Mouse (Mus musculus): Measurements from ENCODE around the gene Mt3. TPM values are rescaled to one million over a fixed set of nuclear protein-coding genes. Genes with fewer than 3 reads are reported as not detected.
A peak's percentile ranks its signal among the peaks of the same experiment; 100 is the strongest.

Gene Mt3
- polyA plus RNA-seq, 1 experiment from 2014 or later = 0.42 TPM

DNA sequence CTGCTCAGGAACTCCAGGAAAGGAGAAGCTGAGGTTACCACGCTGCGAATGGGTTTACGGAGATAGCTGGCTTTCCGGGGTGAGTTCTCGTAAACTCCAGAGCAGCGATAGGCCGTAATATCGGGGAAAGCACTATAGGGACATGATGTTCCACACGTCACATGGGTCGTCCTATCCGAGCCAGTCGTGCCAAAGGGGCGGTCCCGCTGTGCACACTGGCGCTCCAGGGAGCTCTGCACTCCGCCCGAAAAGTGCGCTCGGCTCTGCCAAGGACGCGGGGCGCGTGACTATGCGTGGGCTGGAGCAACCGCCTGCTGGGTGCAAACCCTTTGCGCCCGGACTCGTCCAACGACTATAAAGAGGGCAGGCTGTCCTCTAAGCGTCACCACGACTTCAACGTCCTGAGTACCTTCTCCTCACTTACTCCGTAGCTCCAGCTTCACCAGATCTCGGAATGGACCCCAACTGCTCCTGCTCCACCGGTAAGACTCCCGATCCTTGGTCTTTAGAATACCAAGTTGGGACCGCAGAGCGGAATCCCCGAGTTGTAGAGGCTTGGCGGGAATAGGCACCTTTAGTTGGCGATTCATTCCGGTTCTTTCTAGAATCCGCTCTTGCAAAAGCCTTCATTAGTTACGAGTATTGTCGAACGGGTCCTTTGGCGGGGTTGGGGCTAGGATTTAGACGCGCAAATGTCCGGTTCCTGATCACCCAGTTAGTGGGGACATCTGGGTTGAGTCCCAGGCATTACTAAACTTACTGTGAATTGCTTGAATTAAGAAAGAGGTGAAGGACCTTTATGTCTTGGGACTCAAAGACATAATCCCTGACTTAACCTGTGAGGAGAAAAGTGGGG is 26.7 kb downstream of the Mt3 start, which contains the start of gene Mt1:
Gene Mt1, plus strand, starts transcription at position 226 of the 856 bp plus-strand sequence.
- Histone ChIP-seq H3K36me3 (peaks cover 15% of the 10 kb centered on the region), H3K27me3 (replicated peaks) (peaks cover 26% of the 10 kb centered on the region), H3K4me2 (peak within 1 kb of the TSS; percentile 90), H3K9me3 (replicated peaks) (no peaks in the 10 kb centered on the region), H3K9ac (peak within 1 kb of the TSS; percentile 92), H3K4me1 (peaks cover 73% of the 10 kb centered on the region), H3K27ac (peak within 1 kb of the TSS; percentile 96), H3K4me3 (peak within 1 kb of the TSS; percentile 75)
- peak; percentile 90 for ATAC-seq
- under 1% methylated on average over 50 of the region's 50 CpGs for WGBS (ENCODE audit: insufficient replicate concordance)

- Histone ChIP-seq H3K4me1 (peaks cover 73% of the 10 kb centered on the region), H3K4me2 (peak overlapping the region; percentile 90), H3K4me3 (peak overlapping the region; percentile 75), H3K9me3 (replicated peaks) (no peaks in the 10 kb centered on the region), H3K27ac (peak overlapping the region; percentile 96), H3K9ac (peak overlapping the region; percentile 92), H3K36me3 (peaks cover 15% of the 10 kb centered on the region), H3K27me3 (replicated peaks) (peaks cover 30% of the 10 kb centered on the region)
- ATAC-seq = no peak
- WGBS (ENCODE audit: insufficient replicate concordance) = 2% methylated on average over 25 of the region's 25 CpGs
Observed at GRCm38 (mm10) chr8:94179713-94180560, 27.5 kb downstream of the Mt3 start.

GRCm38 (mm10) chr8:94180561-94180908 is 28.1 kb downstream of the Mt3 start:
- H3K4me2 ChIP-seq = peak overlapping the region; percentile 90

DNA sequence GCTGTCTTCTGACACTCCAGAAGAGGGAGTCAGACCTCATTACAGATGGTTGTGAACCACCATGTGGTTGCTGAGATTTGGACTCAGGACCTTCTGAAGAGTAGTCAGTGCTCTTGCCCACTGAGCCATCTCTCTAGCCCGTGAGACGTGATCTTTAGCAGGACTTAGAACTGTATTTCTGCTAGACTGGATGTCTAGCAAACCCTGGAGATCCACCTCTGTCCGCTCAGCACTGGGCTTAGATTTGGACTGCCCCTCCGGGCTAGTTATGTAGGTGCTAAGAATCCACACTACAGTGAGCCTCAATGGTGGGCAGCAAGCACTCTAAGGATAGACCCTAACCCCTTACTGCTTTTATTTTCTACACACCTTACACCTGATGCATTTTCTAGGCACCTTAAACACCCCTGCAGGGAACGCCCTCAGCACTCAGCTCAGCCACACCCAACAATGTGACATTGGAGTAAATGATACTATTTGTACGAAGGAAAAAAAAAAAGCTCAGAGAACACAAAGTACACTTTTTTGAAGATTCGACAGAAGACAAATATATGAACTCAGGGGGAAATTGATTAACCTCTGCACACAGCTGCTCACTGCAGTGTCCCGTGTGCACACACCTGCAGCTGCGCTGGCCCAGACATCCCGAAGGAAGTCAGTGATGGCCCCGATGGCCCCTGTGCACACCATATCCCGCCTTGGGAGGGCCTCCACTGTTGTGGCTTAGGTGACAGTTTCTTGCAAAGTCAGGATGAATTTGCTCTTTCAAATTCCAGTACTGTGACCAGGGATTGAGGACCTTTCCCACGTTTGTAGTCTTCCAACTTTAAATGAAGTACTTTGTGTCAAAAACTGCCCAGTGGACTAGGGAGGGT is 29.9 kb downstream of the Mt3 start:
- Histone ChIP-seq H3K4me1 (peaks cover 87% of the 10 kb centered on the region), H3K9ac (peak overlapping the region; percentile 71), H3K4me2 (peak overlapping the region; percentile 90), H3K27me3 (replicated peaks) (peaks cover 27% of the 10 kb centered on the region), H3K27ac (peak overlapping the region; percentile 96), H3K36me3 (peaks cover 15% of the 10 kb centered on the region), H3K4me3 (peak overlapping the region; percentile 55), H3K9me3 (replicated peaks) (no peaks in the 10 kb centered on the region)
- ATAC-seq = no peak
- 51% methylated on average over 13 of the region's 13 CpGs for WGBS (ENCODE audit: insufficient replicate concordance)

More at GRCm38 (mm10) chr8:94180561-94180908, 28.1 kb downstream of the Mt3 start:
- H3K36me3 ChIP-seq = peaks cover 15% of the 10 kb centered on the region
- peaks cover 74% of the 10 kb centered on the region for H3K4me1 ChIP-seq
- peak overlapping the region; percentile 75 for H3K4me3 ChIP-seq
- H3K27ac ChIP-seq = peak overlapping the region; percentile 96
- ATAC-seq = no peak
- peak overlapping the region; percentile 92 for H3K9ac ChIP-seq
- H3K27me3 ChIP-seq (replicated peaks) = peaks cover 28% of the 10 kb centered on the region
- H3K9me3 ChIP-seq (replicated peaks) = no peaks in the 10 kb centered on the region
- WGBS (ENCODE audit: insufficient replicate concordance) = 69% methylated on average over 1 of the region's 1 CpGs

GRCm38 (mm10) chr8:94183117-94183516 is 30.7 kb downstream of the Mt3 start:
- H3K9ac ChIP-seq = peak overlapping the region; percentile 71
- peak overlapping the region; percentile 55 for H3K4me3 ChIP-seq
- peaks cover 85% of the 10 kb centered on the region for H3K4me1 ChIP-seq
- H3K9me3 ChIP-seq (replicated peaks) = no peaks in the 10 kb centered on the region
- WGBS (ENCODE audit: insufficient replicate concordance) = under 1% methylated on average over 16 of the region's 16 CpGs
- peaks cover 35% of the 10 kb centered on the region for H3K27me3 ChIP-seq (replicated peaks)
- peak overlapping the region; percentile 90 for H3K4me2 ChIP-seq
- H3K27ac ChIP-seq = peak overlapping the region; percentile 96
- peaks cover 15% of the 10 kb centered on the region for H3K36me3 ChIP-seq
- ATAC-seq = peak; percentile 67

- H3K9ac ChIP-seq = peak overlapping the region; percentile 70
- peaks cover 84% of the 10 kb centered on the region for H3K4me1 ChIP-seq
- peaks cover 15% of the 10 kb centered on the region for H3K36me3 ChIP-seq
- 33% methylated on average over 12 of the region's 12 CpGs for WGBS (ENCODE audit: insufficient replicate concordance)
- H3K27me3 ChIP-seq (replicated peaks) = peaks cover 46% of the 10 kb centered on the region
- H3K27ac ChIP-seq = peak overlapping the region; percentile 96
- no peak for ATAC-seq
- no peaks in the 10 kb centered on the region for H3K9me3 ChIP-seq (replicated peaks)
- peak overlapping the region; percentile 90 for H3K4me2 ChIP-seq
- H3K4me3 ChIP-seq = peak overlapping the region; percentile 55; the same call in 1 of the 2 replicates
Observed at GRCm38 (mm10) chr8:94184357-94184843, 32.0 kb downstream of the Mt3 start.

DNA sequence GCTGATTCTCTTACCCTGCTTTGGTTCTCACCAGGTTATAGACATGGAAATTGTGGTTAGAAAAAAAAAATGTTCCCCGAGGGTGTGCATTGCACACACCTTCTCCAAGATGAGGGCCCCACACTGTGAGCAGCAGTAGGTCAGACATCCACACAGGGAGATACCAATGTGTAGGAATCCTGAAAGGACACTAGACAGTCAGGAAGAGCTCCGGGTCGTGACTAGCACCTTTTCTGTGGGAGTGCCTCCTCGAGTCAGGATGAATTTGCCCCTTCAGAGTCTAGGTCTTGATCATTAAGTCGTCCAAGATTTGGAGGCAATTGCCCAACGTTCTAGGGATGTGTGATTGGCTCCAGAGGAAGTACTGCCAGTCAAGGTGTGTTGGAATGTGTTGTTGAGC is 33.4 kb downstream of the Mt3 start:
- peaks cover 3% of the 10 kb centered on the region for H3K36me3 ChIP-seq
- peak overlapping the region; percentile 39 for H3K4me3 ChIP-seq
- H3K27ac ChIP-seq = peak overlapping the region; percentile 90
- peaks cover 89% of the 10 kb centered on the region for H3K4me1 ChIP-seq
- ATAC-seq = no peak
- H3K9me3 ChIP-seq (replicated peaks) = no peaks in the 10 kb centered on the region
- H3K9ac ChIP-seq = peak overlapping the region; percentile 68
- WGBS (ENCODE audit: insufficient replicate concordance) = 42% methylated on average over 6 of the region's 6 CpGs
- H3K4me2 ChIP-seq = peak overlapping the region; percentile 73
- H3K27me3 ChIP-seq (replicated peaks) = peaks cover 46% of the 10 kb centered on the region

- Histone ChIP-seq H3K4me3 (peak overlapping the region; percentile 39), H3K9ac (peak overlapping the region; percentile 68), H3K36me3 (no peaks in the 10 kb centered on the region), H3K9me3 (replicated peaks) (no peaks in the 10 kb centered on the region), H3K27me3 (replicated peaks) (peaks cover 46% of the 10 kb centered on the region), H3K4me1 (peaks cover 91% of the 10 kb centered on the region), H3K4me2 (peak overlapping the region; percentile 73), H3K27ac (peak overlapping the region; percentile 90)
- 3% methylated on average over 17 of the region's 17 CpGs for WGBS (ENCODE audit: insufficient replicate concordance)
- peak; percentile 83 for ATAC-seq
Observed at GRCm38 (mm10) chr8:94186542-94186941, 34.1 kb downstream of the Mt3 start.

DNA sequence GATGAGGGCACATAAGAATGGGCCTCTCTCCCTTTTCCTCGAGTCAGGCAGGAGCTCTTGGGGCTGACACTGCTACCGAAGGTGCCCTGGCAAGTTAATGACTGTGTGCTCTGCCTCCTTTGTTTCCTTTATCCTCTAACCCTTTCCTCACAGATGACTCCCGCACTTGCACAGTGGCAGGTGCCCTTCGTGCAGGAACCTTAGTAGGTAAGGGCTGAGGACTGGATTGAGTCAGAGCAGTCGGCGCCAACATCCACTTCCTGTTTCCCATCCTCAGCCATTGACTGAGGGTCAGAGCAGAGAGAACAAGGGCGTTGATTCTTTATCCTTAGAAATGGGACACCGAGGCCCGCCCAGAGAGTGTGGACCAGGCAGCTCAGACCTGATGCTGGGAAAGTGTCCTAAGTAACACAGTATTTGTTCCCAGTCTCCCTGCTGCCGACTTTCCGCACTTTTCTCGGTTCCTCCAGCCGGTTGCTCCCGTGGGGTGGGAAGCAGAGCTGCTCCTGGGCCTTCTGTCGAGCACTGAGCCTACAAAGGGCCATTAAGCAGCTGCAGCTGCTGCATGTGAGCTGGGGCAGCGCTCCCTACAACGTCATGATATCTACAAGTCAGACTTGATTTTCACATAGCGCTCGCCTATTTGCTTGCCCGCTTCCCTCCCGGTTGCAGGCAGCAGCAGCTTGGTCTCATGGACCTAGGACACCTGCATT is 35.0 kb downstream of the Mt3 start:
- peak overlapping the region; percentile 39 for H3K4me3 ChIP-seq
- no peak for ATAC-seq
- H3K4me2 ChIP-seq = peak overlapping the region; percentile 73
- H3K27me3 ChIP-seq (replicated peaks) = peaks cover 46% of the 10 kb centered on the region
- H3K36me3 ChIP-seq = no peaks in the 10 kb centered on the region
- H3K27ac ChIP-seq = peak overlapping the region; percentile 90
- 40% methylated on average over 21 of the region's 21 CpGs for WGBS (ENCODE audit: insufficient replicate concordance)
- no peaks in the 10 kb centered on the region for H3K9me3 ChIP-seq (replicated peaks)
- H3K4me1 ChIP-seq = peaks cover 84% of the 10 kb centered on the region
- peak overlapping the region; percentile 68 for H3K9ac ChIP-seq

DNA sequence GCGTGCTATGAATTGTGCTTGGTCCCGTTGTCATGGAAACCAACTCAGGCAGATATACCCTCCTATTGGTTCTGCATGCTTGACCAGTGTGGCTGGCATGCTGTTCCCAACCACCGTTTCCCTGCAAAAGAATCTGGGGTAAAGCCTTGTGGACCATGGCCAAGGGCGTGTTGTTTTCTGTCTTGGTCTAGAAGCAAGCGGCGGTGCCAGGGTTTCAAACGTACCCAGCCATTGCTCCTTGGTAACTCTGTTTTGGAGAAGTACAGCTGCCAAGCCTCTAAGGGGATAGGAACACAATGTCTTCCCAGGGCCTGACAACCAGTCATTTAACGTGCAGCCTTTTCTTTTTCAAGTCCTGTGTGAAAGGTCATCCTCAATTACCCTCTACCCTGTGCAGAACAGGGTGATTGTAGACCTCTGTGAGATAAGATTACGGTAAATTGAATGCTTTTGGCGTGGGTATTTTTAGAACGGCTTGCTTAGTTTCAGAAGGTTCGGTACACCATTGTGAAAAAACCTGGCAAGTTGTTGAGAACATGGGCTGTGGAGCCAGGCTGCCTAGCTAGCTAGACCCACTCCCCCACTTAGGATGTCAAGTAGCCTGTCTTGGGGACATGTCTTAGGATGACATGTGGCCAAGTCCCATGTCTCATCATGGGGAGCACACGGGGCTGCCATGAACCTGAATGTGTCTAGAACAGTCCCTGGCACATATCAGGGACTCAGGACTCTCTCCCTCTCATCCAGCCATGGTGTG is 37.0 kb downstream of the Mt3 start:
- Histone ChIP-seq H3K9me3 (replicated peaks) (no peaks in the 10 kb centered on the region), H3K4me3 (no peak overlapping the region), H3K4me2 (no peak overlapping the region), H3K27ac (no peak overlapping the region), H3K27me3 (replicated peaks) (peaks cover 37% of the 10 kb centered on the region), H3K9ac (no peak overlapping the region), H3K4me1 (peaks cover 64% of the 10 kb centered on the region), H3K36me3 (no peaks in the 10 kb centered on the region)
- no peak for ATAC-seq
- WGBS (ENCODE audit: insufficient replicate concordance) = 62% methylated on average over 13 of the region's 13 CpGs

All from liver, embryonic 12.5 days (tissue).